Mouse (Mus musculus) kidney, embryonic 15.5 days (tissue): Measurements from ENCODE around the gene Phb2. TPM values are rescaled to one million over a fixed set of nuclear protein-coding genes. Genes with fewer than 3 reads are reported as not detected.
A peak's percentile ranks its signal among the peaks of the same experiment; 100 is the strongest.

Experiments
- ATAC-seq: fragments of 200-750 bp; cut with Nextera tagmentation; replicated peaks from 2 replicates; pipeline ENCODE4 v1.8.0; 2017; ENCODE audit warnings: moderate TSS enrichment; ENCODE audit not compliant: low FRiP score
- H3K27ac ChIP-seq: fragments of 300-500 bp; sonication (generic); 2 replicates; pipeline ENCODE4 v1.5.1; 2015; ENCODE audit warnings: mild to moderate bottlenecking, inconsistent platforms
- H3K27me3 ChIP-seq: fragments of 300-500 bp; sonication (generic); 2 replicates; pipeline ENCODE4 v1.6.1; 2015; ENCODE audit warnings: inconsistent platforms
- H3K36me3 ChIP-seq: fragments of 300-500 bp; sonication (generic); 2 replicates; pipeline ENCODE4 v1.6.1; 2015; ENCODE audit warnings: inconsistent platforms
- H3K4me1 ChIP-seq: fragments of 300-500 bp; sonication (generic); 2 replicates; pipeline ENCODE4 v1.6.1; 2015; ENCODE audit warnings: inconsistent platforms
- H3K4me2 ChIP-seq: fragments of 300-500 bp; sonication (generic); 2 replicates; pipeline ENCODE4 v1.6.1; 2015; ENCODE audit warnings: moderate library complexity, mild to moderate bottlenecking, inconsistent platforms
- H3K4me3 ChIP-seq: fragments of 300-500 bp; sonication (generic); replicated peaks from 2 replicates; pipeline ENCODE4 v1.5.1; 2015; ENCODE audit warnings: mild to moderate bottlenecking, inconsistent platforms
- H3K9ac ChIP-seq: fragments of 300-500 bp; sonication (generic); 2 replicates; pipeline ENCODE4 v1.6.1; 2015; ENCODE audit warnings: mild to moderate bottlenecking, inconsistent platforms
- H3K9me3 ChIP-seq: fragments of 300-500 bp; sonication (generic); replicated peaks from 2 replicates; pipeline ENCODE4 v1.6.1; 2016; ENCODE audit warnings: inconsistent platforms
- WGBS: fragments of 180-500 bp; shearing (Covaris S2); methylation state at CpG from one replicate; pipeline ENCODE4 v1.1.7; 2015; ENCODE audit warnings: mixed read lengths; 5-methylcytosine and 5-hydroxymethylcytosine counted together
- polyA plus RNA-seq: library from polyadenylated mRNA; unstranded; fragments of >200 nt; fragmentation: Nextera tagmentation; extraction: Ambion mirVana; gene quantifications from 2 replicates; pipeline ENCODE4 v1.2.1, GENCODE M21; 2015

Phb2 gene
- polyA plus RNA-seq, 1 experiment from 2014 or later = 401 TPM

DNA sequence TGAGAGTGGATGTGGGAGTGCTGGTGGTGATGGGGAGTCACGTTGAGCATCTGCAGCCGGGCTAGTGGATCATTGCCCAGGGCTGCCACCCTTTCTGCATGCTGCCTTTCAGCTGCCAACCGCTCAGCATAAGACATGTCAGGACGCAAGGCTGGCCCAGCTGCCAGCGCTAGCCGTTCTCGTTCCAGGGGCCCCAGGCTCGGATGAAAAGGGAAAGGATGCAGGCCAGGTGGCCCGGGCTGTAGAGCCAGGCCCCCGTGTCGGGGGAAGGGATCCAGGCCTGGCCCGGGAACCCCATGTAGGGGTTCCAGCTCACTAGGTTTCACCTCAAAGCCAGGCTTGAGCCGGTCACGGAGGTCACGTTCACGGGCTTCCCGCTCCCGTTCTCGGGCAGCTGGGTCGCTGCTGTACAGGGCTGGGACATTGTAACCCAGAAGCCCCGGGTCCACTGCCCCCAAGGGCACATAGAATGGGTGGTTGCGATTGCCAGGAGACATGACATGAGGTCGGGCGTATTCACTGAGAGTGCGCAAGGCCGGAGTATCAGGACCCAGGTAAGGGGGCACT is 32.7 kb downstream of the Phb2 start:
- H3K27ac ChIP-seq = peak overlapping the region; percentile 95
- 48% methylated on average over 26 of the region's 26 CpGs for WGBS
- H3K9ac ChIP-seq = peak overlapping the region; percentile 10
- peaks cover 52% of the 10 kb centered on the region for H3K4me1 ChIP-seq
- peak overlapping the region; percentile 55 for H3K4me3 ChIP-seq
- ATAC-seq = 0 out of 2 replicates have a peak, but pooled peaks have one; percentile 1
- H3K4me2 ChIP-seq = peak overlapping the region; percentile 94
- H3K36me3 ChIP-seq = peaks cover 65% of the 10 kb centered on the region
- no peaks in the 10 kb centered on the region for H3K9me3 ChIP-seq
- H3K27me3 ChIP-seq = no peaks in the 10 kb centered on the region

DNA sequence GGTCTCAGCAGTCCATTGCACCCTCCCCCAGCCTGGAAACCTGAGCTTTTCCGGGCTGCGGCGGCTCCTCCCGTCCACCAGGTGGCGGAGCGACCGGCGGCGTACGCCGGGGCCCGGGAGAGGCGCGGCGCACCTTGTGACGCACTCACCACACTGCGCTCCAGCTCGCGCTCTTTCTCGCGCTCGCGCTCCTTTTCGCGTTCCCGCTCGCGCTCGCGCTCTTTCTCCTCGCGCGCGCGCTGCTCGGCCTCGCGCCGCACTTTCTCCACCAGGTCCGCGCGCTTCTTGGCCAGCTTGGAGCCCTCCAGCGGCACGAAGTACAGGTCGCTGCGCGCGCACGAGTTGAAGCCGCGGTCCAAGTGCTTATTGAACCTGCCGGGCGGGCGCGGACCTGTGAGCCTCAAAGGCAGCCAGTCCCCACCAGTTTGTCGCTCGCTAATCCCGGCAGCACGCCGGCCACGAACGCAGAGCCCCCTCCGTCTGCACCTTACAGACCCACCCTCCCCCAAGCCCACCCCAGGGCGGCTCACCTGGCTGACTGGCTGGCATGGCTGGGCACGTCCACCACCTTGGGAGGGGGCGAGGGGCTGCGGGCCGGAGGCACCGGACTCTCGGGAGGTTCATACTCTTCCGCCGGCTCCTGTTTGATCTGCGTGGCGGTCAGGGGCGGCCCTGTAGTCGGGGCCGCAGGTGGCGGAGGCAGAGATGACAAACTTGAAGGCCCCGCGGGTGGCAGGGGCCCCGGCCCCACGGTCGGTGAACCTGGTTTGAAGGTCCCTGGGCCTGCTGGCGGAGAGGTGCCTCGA is 33.6 kb downstream of the Phb2 start:
- no peaks in the 10 kb centered on the region for H3K27me3 ChIP-seq
- H3K9ac ChIP-seq = peak overlapping the region; percentile 71
- no peaks in the 10 kb centered on the region for H3K9me3 ChIP-seq
- peaks cover 65% of the 10 kb centered on the region for H3K36me3 ChIP-seq
- ATAC-seq = peak; percentile 85
- peak overlapping the region; percentile 55 for H3K4me3 ChIP-seq
- H3K4me1 ChIP-seq = peaks cover 52% of the 10 kb centered on the region
- WGBS = 2% methylated on average over 85 of the region's 85 CpGs
- peak overlapping the region; percentile 94 for H3K4me2 ChIP-seq
- H3K27ac ChIP-seq = peak overlapping the region; percentile 95

DNA sequence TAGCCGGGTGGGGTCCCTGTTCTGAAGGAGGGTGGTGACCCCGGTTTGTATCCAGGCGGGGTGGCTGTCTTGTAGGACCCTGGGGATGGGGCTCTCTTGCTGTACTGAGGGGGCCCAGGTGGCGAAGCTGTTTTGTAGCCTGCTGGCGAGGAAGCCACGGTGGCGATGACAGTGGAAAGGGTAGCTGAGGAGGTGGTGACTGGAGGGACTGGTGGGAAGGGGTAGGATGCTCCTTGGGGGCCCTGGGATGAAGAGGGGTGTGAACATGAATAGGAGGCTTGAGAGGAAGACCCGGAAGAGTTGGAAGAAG is 34.1 kb downstream of the Phb2 start:
- Histone ChIP-seq H3K9ac (peak overlapping the region; percentile 71), H3K4me1 (peaks cover 52% of the 10 kb centered on the region), H3K9me3 (no peaks in the 10 kb centered on the region), H3K4me3 (peak overlapping the region; percentile 55), H3K36me3 (peaks cover 69% of the 10 kb centered on the region), H3K27ac (peak overlapping the region; percentile 95), H3K4me2 (peak overlapping the region; percentile 94), H3K27me3 (no peaks in the 10 kb centered on the region)
- ATAC-seq = peak; percentile 3
- 24% methylated on average over 8 of the region's 8 CpGs for WGBS

DNA sequence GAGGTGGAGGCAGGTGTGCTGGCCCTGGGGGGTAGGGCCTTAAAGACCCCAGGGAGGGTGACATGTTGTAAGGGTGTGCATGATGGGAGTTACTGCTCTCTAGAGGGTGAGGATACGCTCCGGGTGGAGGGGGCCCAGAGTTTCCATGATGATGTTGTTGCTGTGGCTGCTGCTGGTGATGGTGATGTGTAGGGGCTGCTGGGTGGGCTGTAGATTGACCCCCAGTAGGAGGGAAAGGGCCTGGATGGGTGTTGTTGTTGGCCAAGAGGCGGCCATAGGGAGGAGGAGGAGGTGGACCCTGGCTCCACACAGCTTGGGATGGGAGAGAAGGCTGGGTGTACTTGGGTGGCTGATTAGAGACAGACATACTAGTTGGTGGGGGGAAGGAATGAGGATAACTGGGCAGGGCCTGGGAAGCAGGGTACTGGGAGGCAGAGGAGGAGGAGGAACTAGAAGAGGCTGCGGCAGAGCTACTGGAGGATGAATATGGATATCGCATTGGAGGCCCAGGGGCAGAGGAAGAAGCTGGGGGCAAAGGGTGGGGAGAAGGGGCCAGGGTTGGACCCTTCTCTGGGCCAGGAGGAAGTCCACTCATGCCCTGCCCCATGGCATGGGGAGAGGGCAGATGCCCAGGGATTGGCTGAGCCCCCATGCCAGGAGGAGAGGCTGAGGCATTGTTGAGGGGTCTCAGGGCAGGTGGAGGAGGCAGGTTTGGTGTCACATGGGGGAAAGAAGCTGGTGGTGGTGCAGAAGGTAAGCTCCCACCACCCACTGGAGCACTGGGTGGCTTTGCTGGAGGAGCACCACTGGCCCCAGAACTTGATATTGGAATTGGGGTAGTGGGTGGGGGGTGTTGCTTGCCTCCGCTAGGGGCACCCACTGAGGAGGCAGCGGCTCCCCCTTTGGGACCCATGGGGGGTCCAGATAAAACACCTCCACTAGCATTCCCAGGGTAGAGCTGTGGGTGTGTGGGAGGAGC is 34.8 kb downstream of the Phb2 start:
- Histone ChIP-seq H3K27ac (peak overlapping the region; percentile 95; the same call in 1 of the 2 replicates), H3K4me1 (peaks cover 47% of the 10 kb centered on the region), H3K4me3 (peak overlapping the region; percentile 55), H3K36me3 (peaks cover 73% of the 10 kb centered on the region), H3K9ac (peak overlapping the region; percentile 71), H3K9me3 (no peaks in the 10 kb centered on the region), H3K4me2 (peak overlapping the region; percentile 94), H3K27me3 (no peaks in the 10 kb centered on the region)
- whole genome bisulfite sequencing = 82% methylated on average over 7 of the region's 7 CpGs
- no peak; the same call in 1 of the 2 replicates for ATAC-seq

DNA sequence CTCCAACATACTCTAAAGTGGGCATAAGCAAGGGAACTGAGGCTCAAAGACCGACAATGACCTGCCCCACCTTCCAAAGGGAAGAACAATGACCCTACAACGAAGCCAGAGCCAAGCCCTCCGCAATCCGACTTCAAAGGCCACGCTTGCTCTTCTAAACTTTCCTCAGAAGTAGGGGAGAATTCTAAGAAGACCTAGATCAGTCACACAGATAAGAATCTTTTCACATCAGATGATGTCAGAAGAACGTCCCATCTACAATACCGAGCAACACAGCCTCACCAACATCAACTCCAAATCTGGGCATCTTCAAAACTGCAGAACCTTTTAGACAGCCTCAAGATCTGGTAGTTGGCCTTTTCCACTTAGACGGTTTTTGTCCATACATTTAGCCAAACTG is 38.3 kb downstream of the Phb2 start:
- H3K36me3 ChIP-seq = peaks cover 52% of the 10 kb centered on the region
- WGBS = 82% methylated on average over 8 of the region's 8 CpGs
- no peak for ATAC-seq

DNA sequence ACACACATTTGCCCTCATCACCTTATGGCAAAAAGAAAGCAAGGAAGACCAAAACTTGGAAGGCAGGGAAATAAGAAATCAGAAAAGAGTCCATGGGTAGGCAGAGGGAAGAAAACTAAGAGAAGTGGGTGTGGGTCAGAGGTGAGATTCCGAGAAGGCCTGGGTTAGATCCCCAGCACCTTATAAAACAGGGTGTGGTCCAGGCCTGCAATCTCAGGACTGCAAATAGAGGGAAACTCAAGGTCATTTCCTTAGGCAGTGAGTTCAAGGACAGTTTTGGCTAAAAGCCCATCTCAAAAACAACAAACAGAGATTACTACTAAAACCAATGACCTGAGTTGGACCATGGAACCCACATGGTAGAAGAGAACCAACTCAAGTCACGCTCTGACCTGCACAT is 41.7 kb downstream of the Phb2 start:
- Histone ChIP-seq H3K27me3 (no peaks in the 10 kb centered on the region), H3K36me3 (peaks cover 24% of the 10 kb centered on the region), H3K4me1 (peaks cover 50% of the 10 kb centered on the region), H3K9ac (no peak overlapping the region), H3K27ac (no peak overlapping the region), H3K4me2 (peak overlapping the region; percentile 75; the same call in 1 of the 2 replicates), H3K4me3 (no peak overlapping the region), H3K9me3 (no peaks in the 10 kb centered on the region)
- no peak for ATAC-seq
- 89% methylated on average over 2 of the region's 2 CpGs for WGBS

More for the DNA sequence above, 38.3 kb downstream of the Phb2 start:
- Histone ChIP-seq H3K9me3 (no peaks in the 10 kb centered on the region), H3K4me1 (peaks cover 51% of the 10 kb centered on the region), H3K4me2 (no peak overlapping the region), H3K4me3 (no peak overlapping the region), H3K27ac (no peak overlapping the region), H3K9ac (no peak overlapping the region), H3K27me3 (no peaks in the 10 kb centered on the region)

DNA sequence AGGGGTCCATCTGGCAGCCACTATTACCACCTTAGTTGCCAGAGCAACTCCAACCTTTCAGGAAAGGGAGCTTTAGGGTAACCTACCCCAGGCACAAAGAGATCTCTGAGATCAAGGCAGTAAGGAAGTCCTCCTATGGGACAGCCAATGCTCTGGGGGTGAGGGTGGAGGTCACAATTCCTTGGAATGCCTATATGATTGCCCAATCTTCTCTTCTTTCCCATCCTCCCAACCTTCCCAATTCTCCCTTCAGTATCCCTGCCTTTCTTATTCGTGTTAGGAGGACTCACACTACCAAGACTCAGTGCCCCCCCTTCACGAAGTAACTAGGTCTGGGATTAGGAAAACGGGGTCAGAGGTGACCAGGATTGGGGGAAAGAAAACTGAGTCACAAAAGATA is 43.2 kb downstream of the Phb2 start:
- WGBS = 3% methylated on average over 3 of the region's 3 CpGs
- peak overlapping the region; percentile 96 for H3K9ac ChIP-seq
- H3K4me1 ChIP-seq = peaks cover 59% of the 10 kb centered on the region
- no peaks in the 10 kb centered on the region for H3K9me3 ChIP-seq
- H3K4me2 ChIP-seq = peak overlapping the region; percentile 75
- no peaks in the 10 kb centered on the region; the same call in 1 of the 2 replicates for H3K27me3 ChIP-seq
- H3K36me3 ChIP-seq = peaks cover 16% of the 10 kb centered on the region; the same call in 1 of the 2 replicates
- H3K27ac ChIP-seq = peak overlapping the region; percentile 97
- no peak for ATAC-seq
- H3K4me3 ChIP-seq = peak overlapping the region; percentile 85

DNA sequence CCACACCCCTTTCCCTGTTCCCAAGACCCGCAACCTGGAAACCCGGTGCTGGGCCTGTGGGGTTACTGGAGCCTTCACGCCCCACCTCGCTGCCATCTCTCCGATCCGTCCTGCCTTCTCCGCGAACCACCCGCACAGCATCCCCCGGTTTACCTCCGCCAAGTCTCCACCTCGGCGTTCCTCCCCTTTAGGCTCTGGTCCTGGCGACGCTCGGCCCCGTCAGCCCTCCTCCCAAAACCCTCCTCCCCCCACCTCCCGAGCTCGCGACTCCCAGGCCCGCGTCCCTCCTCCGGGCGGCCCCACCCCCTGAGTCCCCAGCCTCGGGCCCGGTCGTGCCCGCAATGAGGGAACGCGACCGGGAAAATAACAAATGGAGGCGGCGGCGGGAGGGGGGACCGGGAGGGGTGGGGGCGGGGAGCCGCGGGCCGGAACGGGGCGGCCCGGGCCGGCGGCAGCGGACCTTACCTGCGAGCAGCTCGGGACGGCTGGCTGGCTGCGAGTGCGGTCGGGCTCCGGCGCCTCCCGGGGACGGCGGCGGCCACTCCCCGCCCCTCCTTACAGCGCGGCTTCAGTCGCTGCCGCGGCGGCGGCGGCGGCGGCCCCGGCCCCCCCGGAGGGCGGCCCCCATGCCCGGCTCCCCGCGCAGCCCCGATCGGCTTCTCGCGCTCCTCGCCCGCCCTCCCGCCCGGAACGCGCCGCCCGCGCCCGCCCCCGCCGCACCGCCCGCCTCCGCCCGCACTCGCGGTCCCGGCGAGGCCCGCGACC is 43.9 kb downstream of the Phb2 start, which contains the start of the genes Gm45234 and Atn1:
Gene Gm45234 (minus strand): TSS at position 191 of the 765 bp plus-strand sequence.
Gene Atn1 (minus strand): TSS at position 694 of the 765 bp plus-strand sequence.
- peak within 1 kb of the TSS; percentile 97 for H3K27ac ChIP-seq
- H3K4me2 ChIP-seq = peak within 1 kb of the TSS; percentile 75
- under 1% methylated on average over 64 of the region's 100 CpGs for WGBS
- peak within 1 kb of the TSS; percentile 96 for H3K9ac ChIP-seq
- H3K27me3 ChIP-seq = no peaks in the 10 kb centered on the region; the same call in 1 of the 2 replicates
- H3K4me1 ChIP-seq = peaks cover 56% of the 10 kb centered on the region
- H3K9me3 ChIP-seq = no peaks in the 10 kb centered on the region
- peak within 1 kb of the TSS; percentile 85 for H3K4me3 ChIP-seq
- ATAC-seq = peak; percentile 73
- H3K36me3 ChIP-seq = peaks cover 15% of the 10 kb centered on the region; the same call in 1 of the 2 replicates

DNA sequence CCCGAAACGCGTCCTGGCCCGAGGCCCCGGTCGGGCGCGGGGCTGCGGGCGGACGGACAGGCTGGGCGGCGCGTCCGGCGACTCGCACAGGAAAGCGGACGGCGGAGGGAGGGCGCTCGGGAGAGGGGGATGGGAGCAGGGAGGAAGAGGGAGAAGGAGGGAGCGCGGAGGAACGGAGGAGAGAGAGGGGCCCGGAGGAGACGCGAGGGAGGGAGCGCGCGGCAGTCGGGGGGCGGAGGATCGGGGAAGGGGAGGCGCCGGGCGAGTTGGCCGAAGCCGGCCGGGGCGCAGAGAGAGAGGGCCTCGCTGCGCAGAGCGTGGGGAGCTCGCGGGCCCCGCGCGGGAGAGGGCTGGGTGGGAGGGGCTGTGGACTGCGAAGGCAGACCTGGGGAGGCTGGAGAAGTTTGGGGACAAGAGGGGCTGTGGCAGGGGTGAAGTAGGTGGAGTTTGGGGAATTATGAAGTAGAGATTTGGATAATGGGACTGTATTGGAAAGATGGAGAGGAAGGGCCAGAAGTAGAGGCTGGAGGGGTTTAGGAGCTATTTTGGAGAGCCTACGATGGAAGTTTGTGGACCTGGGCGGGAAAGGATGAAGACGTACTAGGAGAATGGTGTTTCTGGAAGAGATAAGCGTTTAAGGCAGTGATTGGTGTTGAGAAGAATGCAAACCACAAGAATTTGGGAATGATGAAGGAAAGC is 44.7 kb downstream of the Phb2 start:
- H3K4me2 ChIP-seq = peak overlapping the region; percentile 75
- H3K4me3 ChIP-seq = peak overlapping the region; percentile 85
- peak overlapping the region; percentile 97 for H3K27ac ChIP-seq
- H3K9me3 ChIP-seq = no peaks in the 10 kb centered on the region
- WGBS = under 1% methylated on average over 50 of the region's 54 CpGs
- ATAC-seq = peak; percentile 80
- peak overlapping the region; percentile 96 for H3K9ac ChIP-seq
- peaks cover 10% of the 10 kb centered on the region; the same call in 1 of the 2 replicates for H3K36me3 ChIP-seq
- H3K4me1 ChIP-seq = peaks cover 56% of the 10 kb centered on the region
- H3K27me3 ChIP-seq = no peaks in the 10 kb centered on the region; the same call in 1 of the 2 replicates

DNA sequence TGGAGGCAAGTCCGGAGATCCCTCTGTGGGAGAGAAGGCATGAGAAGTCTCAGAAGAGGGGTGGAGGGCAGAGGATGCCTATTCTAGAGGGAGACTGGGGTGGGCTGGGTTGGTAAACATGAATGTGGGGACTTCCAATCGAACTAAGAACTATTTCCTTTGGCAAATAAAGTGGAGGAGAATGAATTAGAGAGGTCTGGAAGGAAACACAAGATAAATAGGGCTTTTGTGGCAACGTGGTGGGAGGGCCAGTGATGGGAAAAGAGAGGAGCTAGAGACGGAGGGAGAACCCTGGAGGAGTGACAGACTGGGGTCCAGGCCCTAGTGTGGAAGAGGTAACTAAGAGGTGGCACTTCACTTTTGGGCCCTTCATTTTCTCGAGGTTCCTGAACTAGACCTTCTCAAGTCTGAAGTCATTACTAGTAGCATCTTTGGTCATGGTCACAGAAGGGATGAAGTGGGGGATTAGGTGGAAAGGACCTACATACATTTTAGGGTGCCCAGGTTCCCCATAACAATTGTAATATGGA is 45.3 kb downstream of the Phb2 start:
- peaks cover 53% of the 10 kb centered on the region for H3K4me1 ChIP-seq
- H3K27me3 ChIP-seq = no peaks in the 10 kb centered on the region; the same call in 1 of the 2 replicates
- 14% methylated on average over 5 of the region's 5 CpGs for WGBS
- peaks cover 4% of the 10 kb centered on the region; the same call in 1 of the 2 replicates for H3K36me3 ChIP-seq
- peak overlapping the region; percentile 75 for H3K4me2 ChIP-seq
- peak overlapping the region; percentile 97 for H3K27ac ChIP-seq
- peak overlapping the region; percentile 85 for H3K4me3 ChIP-seq
- H3K9me3 ChIP-seq = no peaks in the 10 kb centered on the region
- ATAC-seq = no peak
- peak overlapping the region; percentile 96 for H3K9ac ChIP-seq
